Mouse (Mus musculus) heart, postnatal 36 days (tissue): Measurements from ENCODE around the gene Ubiad1. TPM values are rescaled to one million over a fixed set of nuclear protein-coding genes. Genes with fewer than 3 reads are reported as not detected.

Source experiments
- DNase-seq, 2 experiments: peaks; one replicate each; pipeline ENCODE4 v3.0.0; 2021 to 2022
- intact Hi-C: fragments of 180-260 bp; cut with DNase I; formaldehyde crosslinking; loops from one replicate; pipeline ENCODE4 v1.15.1; 2025
- total RNA-seq, 2 experiments: library from RNA; stranded (reverse); gene quantifications; 2 replicates each; pipeline ENCODE4 v1.2.3; 2021

Gene Ubiad1
- total RNA-seq, 2 experiments from 2014 or later, result 16.5 to 16.9 TPM

GRCm38 (mm10) chr4:148415575-148415974, 29.0 kb downstream of the Ubiad1 start:
- no peak for DNase-seq
- intact Hi-C loops, result no loop called here

GRCm38 (mm10) chr4:148408256-148408975, 36.2 kb downstream of the Ubiad1 start:
- intact Hi-C loops, result no loop called here
- DNase-seq, result no peak

GRCm38 (mm10) chr4:148405255-148405788, 39.2 kb downstream of the Ubiad1 start:
- intact Hi-C loops, result no loop called here
- no peak for DNase-seq

- DNase-seq, result no peak
- intact Hi-C loops, result no loop called here
These were observed 39.8 kb downstream of the Ubiad1 start for GRCm38 (mm10) chr4:148404748-148405147.

- no peak for DNase-seq
- intact Hi-C loops, result no loop called here
These were observed 41.2 kb downstream of the Ubiad1 start for GRCm38 (mm10) chr4:148403402-148403801.

GRCm38 (mm10) chr4:148399437-148400094, 45.0 kb downstream of the Ubiad1 start:
- intact Hi-C loops, result no loop called here
- DNase-seq, result no peak

- intact Hi-C loops, result no loop called here
- no peak for DNase-seq
These were observed 46.9 kb downstream of the Ubiad1 start for GRCm38 (mm10) chr4:148397531-148398287.

- intact Hi-C loops, result no loop called here
- DNase-seq, result no peak
These were observed 47.5 kb downstream of the Ubiad1 start for GRCm38 (mm10) chr4:148397113-148397512.

- DNase-seq, result no peak
- intact Hi-C loops, result no loop called here
These were observed 48.7 kb downstream of the Ubiad1 start for GRCm38 (mm10) chr4:148395875-148396274.

- intact Hi-C loops, result no loop called here
- no peak for DNase-seq
These were observed 49.4 kb downstream of the Ubiad1 start for GRCm38 (mm10) chr4:148395198-148395597.

GRCm38 (mm10) chr4:148391714-148392310, 52.8 kb downstream of the Ubiad1 start:
- no peak for DNase-seq
- intact Hi-C loops, result no loop called here

- intact Hi-C loops, result no loop called here
- DNase-seq, result no peak
These were observed 54.9 kb downstream of the Ubiad1 start for GRCm38 (mm10) chr4:148389635-148390034.

GRCm38 (mm10) chr4:148389047-148389446, 55.5 kb downstream of the Ubiad1 start:
- no peak for DNase-seq
- intact Hi-C loops, result no loop called here

GRCm38 (mm10) chr4:148385269-148385668, 59.3 kb downstream of the Ubiad1 start:
- DNase-seq, result no peak
- intact Hi-C loops, result no loop called here

Other genes with a start within 250 kb of the Ubiad1 start
- not detected for gene Disp3, start 156.8 kb downstream of the Ubiad1 start, total RNA-seq
- gene Mtor, start 3.8 kb upstream of the Ubiad1 start, total RNA-seq, result 10 to 100 TPM; 50.7 to 51.4 TPM
- 1 to 10 TPM; 2.8 to 4.3 TPM for gene Angptl7, start 55.7 kb upstream of the Ubiad1 start, total RNA-seq
- 10 to 100 TPM; 38.5 to 43.2 TPM for gene Exosc10, start 113.7 kb upstream of the Ubiad1 start, total RNA-seq
- gene Srm, start 146.7 kb upstream of the Ubiad1 start, total RNA-seq, result 10 to 100 TPM; 17.5 to 18.7 TPM
- gene Masp2, start 157.8 kb upstream of the Ubiad1 start, total RNA-seq, result under 1 TPM in 1 of 2 experiments, not detected in 1; 0.56 TPM
- 100 to 1,000 TPM; 123 to 130 TPM for gene Tardbp, start 182.2 kb upstream of the Ubiad1 start, total RNA-seq
- 1 to 10 TPM; 3.7 to 5.5 TPM for gene Gm572, start 198.5 kb upstream of the Ubiad1 start, total RNA-seq